Comparison of ENCODE assay signal across 9 mouse cellular contexts in the genomic region with DNA sequence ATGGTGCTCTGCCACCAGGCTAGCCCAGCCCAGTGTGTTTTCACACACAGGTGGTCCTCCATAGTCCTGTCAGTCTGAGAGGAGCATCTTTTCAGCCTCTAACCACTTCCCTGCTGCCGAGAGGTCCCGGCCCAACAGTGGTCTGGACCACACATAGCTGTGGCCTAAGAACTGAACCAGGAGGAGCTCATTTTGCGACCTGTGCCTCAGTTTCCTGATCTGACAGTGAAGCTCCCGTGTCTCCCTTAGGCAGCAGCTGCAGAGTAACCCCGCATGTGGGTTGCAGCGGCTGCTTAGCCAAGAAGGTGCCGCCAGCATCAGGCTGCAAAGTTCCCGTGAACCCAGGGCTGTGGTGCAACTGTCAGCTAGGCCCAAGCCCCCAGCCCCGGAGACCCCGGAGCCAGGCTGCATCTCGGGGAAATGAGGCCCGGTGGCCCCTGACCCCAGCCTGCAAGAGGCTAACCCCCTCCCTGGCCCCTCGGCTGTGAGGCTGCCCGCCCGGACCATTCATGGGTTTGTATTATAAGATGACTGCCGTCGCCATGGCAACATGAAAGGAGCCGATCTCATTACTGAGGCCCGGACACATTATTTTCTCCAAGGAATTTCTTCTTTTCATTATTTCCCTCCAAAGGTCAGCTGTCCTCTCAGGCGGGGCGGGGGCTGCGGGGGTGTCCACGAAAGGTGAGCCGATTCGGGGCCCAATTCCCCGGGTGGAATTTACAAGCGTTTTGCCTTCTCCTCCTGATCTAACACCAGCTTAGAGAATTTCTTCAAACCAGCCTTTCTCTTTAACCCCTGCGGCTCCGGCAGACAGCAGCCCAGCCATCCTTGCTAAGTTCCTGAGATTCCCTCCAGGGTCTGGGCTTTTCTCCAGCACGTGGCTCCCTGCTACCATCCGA.
DNase-seq lines count a peak whose midpoint lies in the region; ATAC-seq and TF ChIP-seq lines count a peak whose summit lies in the region.
"Had no signal": no experiment of that assay in that cellular context is flagged by ENCODE, and none has a peak within 500 bp of the region (broad histone marks: within the 10 kb centered on the region; RNA-seq: fewer than 3 reads in every experiment).

No protein-coding gene starts in this region.

- TF ChIP-seq CTCF in brain, embryonic 14.5 days (IDR thresholded peaks at IDR 0.05; ENCODE audit: borderline replicate concordance, extremely low read depth, insufficient read depth, insufficient read length) = 0 out of 2 replicates have a peak, but pooled peaks have one; percentile 1

- DNase-seq in heart, postnatal 36 days = no peak
- DNase-seq in brain, embryonic 14.5 days (ENCODE audit: low read depth) = peak; percentile 96
- DNase-seq in frontal cortex, postnatal 36 days (ENCODE audit: low spot score in 2 of 2) = peak; percentile 56 to 74
- peak; percentile 65 to 79 for DNase-seq in left cerebral cortex, postnatal 14 days (ENCODE audit: low spot score in 2 of 2)
- DNase-seq in retina, embryonic 14.5 days (ENCODE audit: low spot score) = peak; percentile 91

- no peak overlapping the region for H3K27ac ChIP-seq in heart, embryonic 12.5 days (ENCODE audit: poor library complexity, severe bottlenecking)

- intact Hi-C loops in heart, postnatal 36 days (cut with DNase I) = no loop called here
- intact Hi-C loops in left cerebral cortex, postnatal 14 days (cut with DNase I) = loop anchor here (5.0 kb wide), 1 partner anchor 159 kb away; no protein-coding TSS in a partner anchor

- no peak for ATAC-seq in heart, embryonic 12.5 days (ENCODE audit: insufficient number of reproducible peaks, low FRiP score)
- ATAC-seq in megakaryocyte progenitor cell, adult 5-6 weeks (replicated peaks; ENCODE audit: poor library complexity) = no peak
- ATAC-seq in inflammation-experienced regulatory T-cells, adult 6 months = no peak

- H3K4me1 ChIP-seq in heart, embryonic 12.5 days (replicated peaks) = peaks cover 45% of the 10 kb centered on the region

- peak overlapping the region; percentile 30 for H3K4me3 ChIP-seq in heart, embryonic 12.5 days

- TF ChIP-seq POLR2A in brain, embryonic 14.5 days (IDR thresholded peaks at IDR 0.05; ENCODE audit: borderline replicate concordance, extremely low read depth, insufficient read depth, insufficient read length, poor library complexity, severe bottlenecking) = no peak

- H3K4me2 ChIP-seq in heart, embryonic 12.5 days = peak overlapping the region; percentile 65

- H3K9ac ChIP-seq in heart, embryonic 12.5 days = peak overlapping the region; percentile 51; the same call in 1 of the 2 replicates

- 6% methylated on average over 31 of the region's 31 CpGs for WGBS in heart, embryonic 12.5 days

- H3K27me3 ChIP-seq in heart, embryonic 12.5 days (replicated peaks) = peaks cover 61% of the 10 kb centered on the region
- H3K27me3 ChIP-seq: CH12.LX had no signal

- H3K9me3 ChIP-seq in heart, embryonic 12.5 days (replicated peaks) = no peaks in the 10 kb centered on the region

- no peaks in the 10 kb centered on the region for H3K36me3 ChIP-seq in heart, embryonic 12.5 days

Comparison
In these comparisons a context has a peak if more than half of its experiments do, and no peak if none do; other contexts are left out.
1. DNase-seq: peak in brain, embryonic 14.5 days (single experiment), frontal cortex, postnatal 36 days (2 of 2), left cerebral cortex, postnatal 14 days (2 of 2) and retina, embryonic 14.5 days (single experiment); none in heart, postnatal 36 days (0 of 2).